Mouse (Mus musculus) heart, postnatal 25 days (tissue): ENCODE data around the gene Pttg1. TPM values are rescaled to one million over a fixed set of nuclear protein-coding genes. Genes with fewer than 3 reads are reported as not detected.

ENCODE experiments used
- DNase-seq: peaks from one replicate; pipeline ENCODE4 v3.0.0; 2022; ENCODE audit warnings: low spot score
- intact Hi-C: fragments of 180-260 bp; cut with DNase I; formaldehyde crosslinking; loops from one replicate; pipeline ENCODE4 v1.15.1; 2025
- microRNA-seq: library from miRNA; unstranded; fragments of <30 nt; microRNA quantifications from one replicate; pipeline ENCODE4 v1.2.0, GENCODE M21; 2022
- total RNA-seq, 2 experiments: library from RNA; stranded (reverse); gene quantifications; 2 replicates each; pipeline ENCODE4 v1.2.3; 2021

Gene Pttg1
- total RNA-seq, 2 experiments from 2014 or later = 64.3 to 73.1 TPM

- no peak for DNase-seq
- intact Hi-C loops = no loop called here
These were observed 46.1 kb downstream of the Pttg1 start for GRCm38 (mm10) chr11:43379911-43380485.

DNA sequence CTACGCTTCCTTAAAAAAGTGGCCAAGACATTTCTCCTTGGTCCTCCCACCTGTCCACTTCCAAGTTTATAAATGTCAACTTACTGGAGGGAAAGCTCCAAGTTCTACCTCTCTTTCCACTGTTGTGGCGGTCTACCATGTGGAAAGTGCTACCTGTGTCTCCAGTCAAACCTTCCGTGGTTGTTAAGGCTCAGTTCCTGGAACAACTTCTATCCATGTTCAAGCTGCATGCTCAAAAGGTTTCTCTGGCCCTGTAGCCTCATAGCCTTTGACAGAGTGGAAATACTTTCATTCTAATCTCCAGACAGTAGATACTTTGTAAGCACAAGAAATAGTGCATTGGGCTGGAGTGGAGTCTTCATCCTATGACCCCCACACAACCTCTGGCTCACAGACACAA lies 46.6 kb downstream of the Pttg1 start:
- DNase-seq = no peak
- intact Hi-C loops = no loop called here

DNA sequence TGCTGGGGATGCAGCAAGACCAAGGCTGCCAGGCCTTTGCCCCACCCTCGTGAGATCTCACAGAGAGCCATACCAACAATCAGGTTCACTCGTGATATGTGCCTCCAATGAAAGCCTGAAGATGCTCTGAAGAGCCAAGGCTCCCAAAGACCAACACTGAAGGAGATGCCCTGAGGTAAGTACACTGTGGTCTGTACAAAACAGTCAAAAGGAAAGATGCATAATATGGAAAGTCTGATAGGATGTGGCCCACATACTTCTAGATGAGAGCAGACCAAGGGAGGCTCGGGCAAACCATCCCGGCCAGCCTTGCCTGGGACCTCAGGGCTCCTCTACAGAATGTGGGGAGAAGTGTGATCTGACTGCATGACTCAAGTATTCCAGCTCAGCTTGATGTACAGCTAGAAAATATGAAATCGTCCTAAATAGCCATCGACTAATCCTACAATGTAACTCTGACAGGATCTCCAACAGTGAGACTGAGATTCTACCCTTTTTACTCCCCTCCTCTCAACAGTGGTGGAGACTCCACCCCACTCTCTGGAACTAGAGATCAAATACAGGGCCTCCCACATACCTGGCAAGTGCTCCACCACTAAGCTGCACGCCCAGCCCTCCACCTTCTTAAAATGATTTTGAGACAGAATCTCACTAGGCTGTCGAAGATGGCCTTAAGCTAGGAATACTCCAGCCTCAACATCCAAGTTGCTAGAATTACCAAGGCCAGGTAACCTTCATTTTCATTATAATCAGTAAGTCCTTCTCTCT lies 48.8 kb downstream of the Pttg1 start:
- DNase-seq = no peak
- intact Hi-C loops = no loop called here

DNA sequence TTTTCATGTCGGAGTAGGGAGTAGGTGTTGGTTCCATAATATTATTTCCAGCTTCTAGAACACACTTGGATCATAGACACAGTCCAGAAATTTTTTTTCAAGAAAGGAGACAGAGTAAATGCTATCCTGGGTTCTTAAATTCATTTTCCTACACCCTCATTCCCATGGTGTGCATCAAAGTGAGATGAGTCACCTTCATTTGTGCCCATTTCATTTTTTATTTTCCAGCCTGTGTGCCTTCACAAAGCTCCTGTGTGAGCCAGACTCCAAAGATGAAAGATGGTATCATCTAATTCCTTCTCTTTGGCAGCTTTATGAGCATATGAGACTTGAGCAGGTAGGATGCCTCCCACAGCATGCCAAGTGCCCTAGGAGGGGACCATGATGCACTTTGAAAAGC lies 49.5 kb downstream of the Pttg1 start:
- intact Hi-C loops = no loop called here
- no peak for DNase-seq

DNA sequence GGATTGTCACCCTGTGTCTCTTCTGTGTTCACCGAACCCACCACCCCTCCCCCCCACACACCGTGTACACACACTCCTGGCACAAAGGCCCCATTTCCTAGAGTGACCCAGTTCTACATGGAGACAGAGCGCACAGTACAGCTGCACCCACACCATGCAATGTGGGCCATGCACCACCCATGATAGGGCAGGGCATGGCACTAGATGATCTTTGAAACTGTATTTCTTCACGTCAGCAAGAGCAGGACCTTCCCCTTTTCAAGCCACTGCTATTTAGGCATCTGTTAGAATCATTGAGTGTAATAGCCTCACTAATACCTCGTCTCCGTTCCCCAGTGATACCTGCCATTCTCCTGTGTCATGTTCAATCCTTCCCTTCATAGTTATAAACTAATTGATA lies 51.1 kb downstream of the Pttg1 start:
- intact Hi-C loops = no loop called here
- no peak for DNase-seq

DNA sequence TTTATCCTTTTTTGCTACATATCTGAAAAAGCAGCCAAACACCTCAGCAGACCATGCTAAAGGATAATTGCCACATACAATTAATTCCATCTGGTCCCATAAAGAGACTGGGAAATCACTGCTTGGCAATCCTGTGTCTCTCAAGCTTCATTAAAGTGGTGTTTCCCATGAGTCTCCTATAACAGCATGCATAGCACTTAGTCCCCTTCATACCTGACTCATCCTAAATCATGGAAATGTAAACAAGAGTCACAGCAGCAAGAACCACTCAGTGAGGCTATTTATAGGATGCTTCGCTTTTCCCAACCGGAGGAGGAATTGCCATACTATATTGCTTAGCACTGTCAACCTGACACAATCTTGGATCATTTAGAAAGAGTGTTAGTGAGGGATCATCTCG lies 52.7 kb downstream of the Pttg1 start:
- DNase-seq = no peak
- intact Hi-C loops = no loop called here

DNA sequence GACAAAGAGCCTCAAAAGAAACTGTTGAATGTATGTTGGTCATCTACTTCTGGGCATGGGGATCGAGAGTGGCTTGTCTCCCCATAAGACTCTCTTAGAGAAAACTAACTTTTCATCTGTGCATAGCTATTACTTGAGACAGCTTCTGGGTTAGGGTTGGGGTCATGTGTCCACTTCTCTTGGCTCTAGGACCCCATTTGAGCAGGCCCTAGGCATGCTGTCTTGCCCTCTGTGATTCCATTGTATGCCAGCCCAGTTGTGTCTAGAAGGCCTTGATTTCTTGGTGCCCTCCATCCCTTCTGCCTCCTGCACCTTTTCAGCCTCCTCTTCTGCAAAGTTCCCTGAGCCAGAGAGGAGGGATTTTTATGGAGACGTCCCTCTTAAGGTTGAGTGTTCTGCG lies 54.2 kb downstream of the Pttg1 start:
- DNase-seq = no peak
- intact Hi-C loops = no loop called here

Small RNA genes lying within 50 kb of the gene (microRNA-seq; reads per million reads assigned to microRNA genes)
- gene Mir146 = 1,915 reads per million, percentile 83 among the genes with 10 or more reads in this experiment

Other genes starting within 250 kb of the Pttg1 start
- 10 to 100 TPM; 26.2 to 27.0 TPM for gene Slu7, start 7.5 kb upstream of the Pttg1 start, total RNA-seq
- 1 to 10 TPM; 6.7 to 6.9 TPM for gene C1qtnf2, start 48.0 kb upstream of the Pttg1 start, total RNA-seq
- 1 to 10 TPM; 2.3 to 3.5 TPM for gene Ccnjl, start 102.5 kb upstream of the Pttg1 start, total RNA-seq
- under 1 TPM; 0.49 to 0.67 TPM for gene 4933415A04Rik, start 160.8 kb upstream of the Pttg1 start, total RNA-seq
- gene Fabp6, start 175.3 kb upstream of the Pttg1 start, total RNA-seq = not detected